Mouse (Mus musculus) lung, postnatal 14 days (tissue): ENCODE measurements around the gene Gjb3.

Experiments
- DNase-seq: peaks from one replicate; pipeline ENCODE4 v3.0.0; 2021

The Gjb3 gene

GRCm38 (mm10) chr4:127330181-127331100, at the start of gene Gjb3:
Gene Gjb3 (minus strand): TSS chr4:127330844.
- DNase-seq = no peak

- no peak for DNase-seq
These were observed 46.7 kb upstream of the Gjb3 start for GRCm38 (mm10) chr4:127377344-127377743.

- DNase-seq = no peak
These were observed 45.0 kb upstream of the Gjb3 start for GRCm38 (mm10) chr4:127375541-127376177.

GRCm38 (mm10) chr4:127374645-127375044, 44.0 kb upstream of the Gjb3 start:
- no peak for DNase-seq

- no peak for DNase-seq
These were observed 42.8 kb upstream of the Gjb3 start for GRCm38 (mm10) chr4:127373491-127373890.

GRCm38 (mm10) chr4:127371546-127371945, 40.9 kb upstream of the Gjb3 start:
- peak; percentile 24 for DNase-seq

- no peak for DNase-seq
These were observed 39.8 kb upstream of the Gjb3 start for GRCm38 (mm10) chr4:127370447-127370846.

GRCm38 (mm10) chr4:127368379-127368973, 37.8 kb upstream of the Gjb3 start:
- peak; percentile 76 for DNase-seq

- DNase-seq = no peak
These were observed 35.2 kb upstream of the Gjb3 start for GRCm38 (mm10) chr4:127365834-127366233.

GRCm38 (mm10) chr4:127365433-127365832, 34.8 kb upstream of the Gjb3 start:
- no peak for DNase-seq

GRCm38 (mm10) chr4:127364431-127364830, 33.8 kb upstream of the Gjb3 start:
- no peak for DNase-seq

- no peak for DNase-seq
These were observed 32.7 kb upstream of the Gjb3 start for GRCm38 (mm10) chr4:127363331-127363730.

- DNase-seq = no peak
These were observed 31.9 kb upstream of the Gjb3 start for GRCm38 (mm10) chr4:127362520-127362919.

GRCm38 (mm10) chr4:127358018-127358417, 27.4 kb upstream of the Gjb3 start, which contains the start of gene Gjb5:
Gene Gjb5 (minus strand): TSS chr4:127358181.
- DNase-seq = no peak

- no peak for DNase-seq
These were observed 24.2 kb upstream of the Gjb3 start for GRCm38 (mm10) chr4:127354506-127355485.

- no peak for DNase-seq
These were observed 23.4 kb upstream of the Gjb3 start, which contains the start of gene Gjb4 for GRCm38 (mm10) chr4:127353951-127354438. Gene Gjb4 (minus strand): TSS chr4:127354081.

GRCm38 (mm10) chr4:127352594-127352993, 21.9 kb upstream of the Gjb3 start:
- no peak for DNase-seq

GRCm38 (mm10) chr4:127349560-127350300, 19.1 kb upstream of the Gjb3 start:
- no peak for DNase-seq

- DNase-seq = no peak
These were observed 14.4 kb upstream of the Gjb3 start for GRCm38 (mm10) chr4:127345000-127345399.

GRCm38 (mm10) chr4:127341372-127341771, 10.7 kb upstream of the Gjb3 start:
- no peak for DNase-seq

GRCm38 (mm10) chr4:127337668-127338067, 7.0 kb upstream of the Gjb3 start:
- DNase-seq = no peak
